Mouse (Mus musculus) embryo, embryonic 10 days (tissue): ENCODE results near the gene Sdhaf3.
A peak's percentile ranks its signal among the peaks of the same experiment; 100 is the strongest.
"Not testable (repeated sequence)": the region's sequence is repeated elsewhere in the genome, so short reads cannot be mapped to it uniquely, and the experiment has no call there.

Experiments
- DNase-seq: peaks from one replicate; pipeline ENCODE4 v3.0.0-alpha.2; 2015; ENCODE audit warnings: low spot score

Sdhaf3 gene

GRCm38 (mm10) chr6:6955764-6956561 is at the start of gene Sdhaf3:
Gene Sdhaf3 (plus strand): TSS chr6:6956004.
- DNase-seq, result peak; percentile 98

GRCm38 (mm10) chr6:6909586-6909985 is 46.2 kb upstream of the Sdhaf3 start:
- no peak for DNase-seq

GRCm38 (mm10) chr6:6914304-6914703 is 41.5 kb upstream of the Sdhaf3 start:
- no peak for DNase-seq

GRCm38 (mm10) chr6:6914849-6915525 is 40.8 kb upstream of the Sdhaf3 start:
- DNase-seq, result peak; percentile 83

GRCm38 (mm10) chr6:6915526-6915915 is 40.3 kb upstream of the Sdhaf3 start:
- no peak for DNase-seq

- DNase-seq, result no peak
Measured at GRCm38 (mm10) chr6:6917334-6917733, 38.5 kb upstream of the Sdhaf3 start.

GRCm38 (mm10) chr6:6925264-6925663 is 30.5 kb upstream of the Sdhaf3 start:
- DNase-seq, result no peak

- DNase-seq, result no peak
Measured at GRCm38 (mm10) chr6:6930831-6931230, 25.0 kb upstream of the Sdhaf3 start.

- DNase-seq, result no peak
Measured at GRCm38 (mm10) chr6:6931507-6931906, 24.3 kb upstream of the Sdhaf3 start.

- no peak for DNase-seq
Measured at GRCm38 (mm10) chr6:6940845-6941244, 15.0 kb upstream of the Sdhaf3 start.

GRCm38 (mm10) chr6:6942813-6943212 is 13.0 kb upstream of the Sdhaf3 start:
- peak; percentile 43 for DNase-seq

- no peak for DNase-seq
Measured at GRCm38 (mm10) chr6:6947650-6948049, 8.2 kb upstream of the Sdhaf3 start.

GRCm38 (mm10) chr6:6955395-6955763 is 425 bp upstream of the Sdhaf3 start:
- no peak for DNase-seq

- DNase-seq, result not testable (repeated sequence)
Measured at GRCm38 (mm10) chr6:6959234-6959633, 3.4 kb downstream of the Sdhaf3 start.

GRCm38 (mm10) chr6:6997226-6997946 is 41.6 kb downstream of the Sdhaf3 start:
- no peak for DNase-seq

GRCm38 (mm10) chr6:6997956-6998355 is 42.2 kb downstream of the Sdhaf3 start:
- no peak for DNase-seq

GRCm38 (mm10) chr6:6999015-6999414 is 43.2 kb downstream of the Sdhaf3 start:
- DNase-seq, result no peak

GRCm38 (mm10) chr6:7003085-7003484 is 47.3 kb downstream of the Sdhaf3 start:
- DNase-seq, result no peak

GRCm38 (mm10) chr6:7004005-7004404 is 48.2 kb downstream of the Sdhaf3 start:
- DNase-seq, result peak; percentile 31

GRCm38 (mm10) chr6:7038087-7038486 is 82.3 kb downstream of the Sdhaf3 start:
- DNase-seq, result no peak

- no peak for DNase-seq
Measured at GRCm38 (mm10) chr6:7038835-7039234, 83.0 kb downstream of the Sdhaf3 start.

- DNase-seq, result no peak
Measured at GRCm38 (mm10) chr6:7041912-7042311, 86.1 kb downstream of the Sdhaf3 start.

- DNase-seq, result no peak
Measured at GRCm38 (mm10) chr6:7062819-7063218, 107.0 kb downstream of the Sdhaf3 start.
